In the genomic region with DNA sequence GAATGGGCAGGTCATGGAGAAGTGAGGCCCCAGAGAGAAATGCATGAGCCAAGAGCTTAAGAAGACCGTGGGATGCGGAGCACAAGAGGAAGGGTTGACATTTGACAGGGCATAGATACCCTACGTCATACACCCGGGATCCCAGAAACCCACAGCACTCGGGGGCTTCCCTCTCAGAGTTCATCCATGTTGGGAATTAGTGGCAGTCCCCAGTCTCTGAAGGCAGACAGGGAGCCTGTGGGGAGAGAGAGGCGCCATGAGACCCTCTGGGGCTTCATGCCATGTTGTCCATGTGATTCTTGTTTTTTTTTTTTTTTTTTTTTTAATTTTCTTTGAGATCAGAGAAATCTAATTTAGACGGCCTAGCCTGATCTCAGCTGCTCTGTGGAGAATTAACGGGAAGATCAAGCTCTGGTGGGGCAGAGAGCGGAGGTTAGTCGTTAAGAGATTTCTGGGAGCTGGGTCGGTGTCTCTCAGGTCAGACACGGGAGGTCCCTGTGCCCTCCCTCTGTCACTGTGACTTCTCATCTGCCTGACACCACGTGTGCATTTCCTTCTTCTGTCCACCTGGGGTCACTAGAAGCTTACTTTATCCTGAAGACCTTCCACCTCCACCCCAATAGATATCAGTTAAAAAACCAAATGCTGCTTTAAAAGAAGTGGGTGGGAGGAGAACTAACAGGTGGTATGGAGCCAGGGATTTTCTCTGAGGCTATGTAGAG, we compare ENCODE assay signal across 10 mouse cellular contexts. TPM values are rescaled to one million over a fixed set of nuclear protein-coding genes. Genes with fewer than 3 reads are reported as not detected.
DNase-seq lines count a peak whose midpoint lies in the region; ATAC-seq and TF ChIP-seq lines count a peak whose summit lies in the region.
"Had no signal": no experiment of that assay in that cellular context is flagged by ENCODE, and none has a peak within 500 bp of the region (broad histone marks: within the 10 kb centered on the region; RNA-seq: fewer than 3 reads in every experiment).

No protein-coding gene starts in this region.

- H3K36me3 ChIP-seq in lung, postnatal 0 days (ENCODE audit: insufficient read depth, low read length) = no peaks in the 10 kb centered on the region
- H3K36me3 ChIP-seq: heart, embryonic 15.5 days had no signal

- no peaks in the 10 kb centered on the region for H3K27me3 ChIP-seq in lung, postnatal 0 days (replicated peaks; ENCODE audit: insufficient read depth, low read length)

- TF ChIP-seq CTCF in layer of hippocampus, adult 2 months (conservative IDR thresholded peaks at IDR 0.05) = peak; percentile 85
- peak; percentile 77 for TF ChIP-seq CTCF in lung, postnatal 0 days (IDR thresholded peaks at IDR 0.05)

- no peaks in the 10 kb centered on the region for H3K9me3 ChIP-seq in lung, postnatal 0 days (ENCODE audit: low read length)
- H3K9me3 ChIP-seq: heart, embryonic 15.5 days had no signal

- no peak overlapping the region for H3K27ac ChIP-seq in layer of hippocampus, adult 2 months
- H3K27ac ChIP-seq in lung, postnatal 0 days (ENCODE audit: low read length) = no peak overlapping the region
- H3K27ac ChIP-seq: heart, embryonic 15.5 days had no signal

- TF ChIP-seq EP300 in lung, postnatal 0 days (IDR thresholded peaks at IDR 0.05) = no peak

- 49% methylated on average over 13 of the region's 13 CpGs for WGBS in lung, postnatal 0 days

- no peak for ATAC-seq in lung, postnatal 0 days
- no peak for ATAC-seq in erythroblast, adult 5-6 weeks (replicated peaks; ENCODE audit: low FRiP score, poor library complexity, severe bottlenecking)

- no peak overlapping the region for H3K4me2 ChIP-seq in lung, postnatal 0 days (replicated peaks; ENCODE audit: low read depth, low read length)
- H3K4me2 ChIP-seq: heart, embryonic 15.5 days had no signal

- H3K4me3 ChIP-seq in layer of hippocampus, adult 2 months = no peak overlapping the region
- no peak overlapping the region for H3K4me3 ChIP-seq in lung, postnatal 0 days (ENCODE audit: low read depth, low read length)
- H3K4me3 ChIP-seq: heart, embryonic 15.5 days had no signal

- H3K4me1 ChIP-seq in lung, postnatal 0 days (ENCODE audit: insufficient read depth, low read depth, low read length) = peaks cover 16% of the 10 kb centered on the region

- no peak overlapping the region for H3K9ac ChIP-seq in lung, postnatal 0 days (replicated peaks; ENCODE audit: low read depth)
- H3K9ac ChIP-seq: heart, embryonic 15.5 days had no signal

- peak; percentile 53 for DNase-seq in adrenal gland, adult 2 months
- DNase-seq in adrenal gland, adult 8-10 months = no peak
- peak in 1 of 2 experiments; percentile 56 for DNase-seq in layer of hippocampus, adult 2 months (ENCODE audit: low spot score in 2 of 2)
- no peak for DNase-seq in layer of hippocampus, adult 9-11 months
- peak; percentile 63 for DNase-seq in R1 (ENCODE audit: low read depth, low spot score)
- DNase-seq in fibroblast of lung, adult 2 months (ENCODE audit: low read depth) = peak; percentile 3
- DNase-seq in lung, postnatal 0 days (ENCODE audit: low spot score) = peak; percentile 75

RNA-seq across cellular contexts. Expression of a gene that starts 40.1 kb away (rescaled TPM):
- 100 to 1,000 TPM in 1 of 2 experiments, 10 to 100 TPM in 1; 25.8 to 147 TPM for total RNA-seq in adrenal gland, adult 2 months (2021)
- 4.1 and 9.5 TPM in 2 replicates for polyA plus RNA-seq in adrenal gland, adult 2 months (2012; rRNA removed)
- 10 to 100 TPM; 19.8 to 41.2 (median 25.1) TPM for total RNA-seq in adrenal gland, adult 8-10 months (2022)
- total RNA-seq in layer of hippocampus, adult 2 months (2021) = 1 to 10 TPM; 1.7 to 1.9 TPM
- polyA plus RNA-seq in lung, postnatal 0 days (2015; fragmentation: Nextera tagmentation; extraction: Ambion mirVana) = 1.5 and 2.6 TPM in 2 replicates
- total RNA-seq in erythroblast, adult 5-6 weeks (2015; ENCODE audit: low replicate concordance) = not detected in 2 replicates
- not detected in 2 replicates for total RNA-seq in erythroblast, adult 5-6 weeks (2017; ENCODE audit: low replicate concordance)
- polyA plus RNA-seq: C2C12 had no signal

Comparison
In these comparisons a context has a peak if more than half of its experiments do, and no peak if none do; other contexts are left out.
1. DNase-seq: peak in adrenal gland, adult 2 months (single experiment), R1 (single experiment), fibroblast of lung, adult 2 months (single experiment) and lung, postnatal 0 days (single experiment); none in adrenal gland, adult 8-10 months (single experiment) and layer of hippocampus, adult 9-11 months (single experiment).
2. RNA of a gene that starts 40.1 kb away (total RNA-seq): 25.8 to 147 TPM in adrenal gland, adult 2 months and 19.8 to 41.2 TPM in adrenal gland, adult 8-10 months; 1.7 to 1.9 TPM in layer of hippocampus, adult 2 months and not detected in erythroblast, adult 5-6 weeks; every median in the first group is over 4 times any median in the second.